Mouse (Mus musculus) megakaryocyte-erythroid progenitor cell, adult 5-6 weeks (primary cell): ENCODE results near the gene Adam33. TPM values are rescaled to one million over a fixed set of nuclear protein-coding genes. Genes with fewer than 3 reads are reported as not detected.
A peak's percentile ranks its signal among the peaks of the same experiment; 100 is the strongest.

ENCODE experiments used
- ATAC-seq: replicated peaks from 2 replicates; pipeline ENCODE4 v1.8.0; 2016; ENCODE audit warnings: mild to moderate bottlenecking, inconsistent platforms; ENCODE audit not compliant: severe bottlenecking, poor library complexity, low FRiP score, low TSS enrichment
- total RNA-seq, 2 experiments: library from RNA; stranded (forward) in 1 of 2; stranded (reverse) in 1 of 2; fragments of 200-1000, 215-1000 nt in 1 of 2; fragments of >200 nt in 1 of 2; fragmentation: Nextera tagmentation in 1 of 2; gene quantifications; 2 replicates each; pipeline ENCODE4 v1.2.3; 2014 to 2017

Adam33 gene
- total RNA-seq, 2 experiments from 2014 or later = 0.76 TPM; not detected in 1

DNA sequence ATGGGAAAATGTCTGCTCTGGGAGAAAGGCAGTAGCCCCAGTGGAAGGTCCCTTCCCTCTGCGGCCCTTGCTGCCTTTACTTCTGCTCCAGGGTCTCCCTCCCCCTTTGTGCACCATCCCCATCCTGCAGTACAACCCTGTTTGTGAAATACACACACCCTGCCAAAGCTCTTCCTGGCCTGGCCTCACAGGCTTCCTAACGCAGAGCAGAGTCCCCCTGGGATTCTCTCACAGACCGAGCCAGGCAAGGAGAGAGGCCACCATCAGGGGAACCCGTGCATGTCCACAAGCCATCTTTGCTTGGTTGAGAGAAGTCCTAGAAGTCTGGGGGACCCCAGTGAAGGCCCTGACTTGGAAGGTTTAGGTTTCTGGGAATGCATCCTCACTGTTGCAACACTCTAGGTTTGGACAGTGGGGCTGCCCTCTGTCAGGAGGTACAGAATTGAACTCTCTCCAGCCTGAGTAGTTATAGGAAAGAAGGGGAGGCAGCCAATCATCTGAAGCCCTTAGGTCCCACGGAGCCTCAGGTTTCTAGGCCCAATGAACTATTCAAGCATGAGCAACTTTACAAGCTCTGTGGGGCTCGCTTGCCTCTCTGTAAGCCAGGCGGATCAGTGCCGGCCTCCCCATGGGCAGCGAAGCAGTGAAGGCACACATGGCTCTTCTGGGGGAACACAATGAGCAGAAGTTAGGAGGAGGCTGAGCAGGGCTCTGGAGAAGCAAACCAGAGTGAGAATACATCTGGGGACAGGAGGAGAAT lies 3.7 kb downstream of the Adam33 start:
- no peak for ATAC-seq

DNA sequence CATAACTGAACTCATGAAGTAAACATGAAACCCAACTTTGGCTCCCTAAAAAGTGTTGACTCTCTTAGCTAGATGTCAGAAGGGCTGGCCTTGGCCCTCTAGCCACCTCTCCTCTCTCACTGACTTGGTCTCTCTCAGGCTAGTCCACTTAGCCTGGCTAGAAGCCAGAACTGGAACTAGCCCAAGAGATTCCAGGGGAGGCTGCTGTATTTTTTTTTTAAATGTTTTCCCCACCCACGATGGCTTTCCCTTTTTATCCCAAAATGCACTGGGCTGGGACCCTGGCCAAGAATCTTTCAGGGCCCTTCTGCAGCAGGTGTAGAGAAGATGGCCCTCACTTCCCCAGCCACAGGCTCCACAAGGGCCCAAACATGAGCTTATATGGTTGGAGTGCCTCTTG lies 4.2 kb downstream of the Adam33 start:
- ATAC-seq = no peak

DNA sequence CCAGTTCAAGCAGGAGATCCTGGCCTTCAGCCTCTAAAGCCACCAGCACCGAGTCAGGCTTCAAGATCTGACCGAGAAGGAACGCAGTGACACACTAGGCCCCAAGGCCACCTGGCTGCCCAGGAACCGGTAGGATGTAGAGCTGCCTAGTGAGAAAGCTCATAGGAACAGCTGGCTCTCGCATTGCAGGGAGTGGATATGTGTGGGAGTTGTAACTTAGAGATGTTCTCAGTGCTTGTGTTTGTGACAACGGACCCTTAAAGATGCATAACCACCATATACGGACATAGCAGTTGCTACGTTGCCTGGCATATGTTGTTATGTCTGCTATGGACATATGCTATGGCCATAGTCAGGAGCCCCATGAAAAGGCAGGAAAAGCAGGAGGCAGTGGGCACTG lies 4.9 kb downstream of the Adam33 start:
- ATAC-seq = no peak

DNA sequence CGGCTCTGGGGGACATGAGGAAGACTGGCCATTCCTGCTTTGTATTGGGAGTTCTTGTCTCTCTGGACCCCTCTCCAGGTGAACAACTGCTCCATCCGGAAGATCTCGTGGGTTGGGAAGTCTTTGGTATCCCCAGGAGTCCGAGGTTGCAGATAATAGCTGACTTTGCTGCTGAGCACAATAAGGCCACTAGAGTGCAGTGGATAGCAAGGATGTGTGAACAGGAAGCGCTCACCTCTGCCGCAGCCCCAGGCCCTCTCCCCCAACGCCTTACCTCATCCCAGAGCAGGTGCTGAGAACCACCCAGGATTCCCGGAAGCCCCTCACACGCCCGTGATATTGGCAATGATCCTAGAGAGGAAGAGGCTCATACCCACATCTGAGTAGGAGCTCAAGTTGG lies 7.4 kb downstream of the Adam33 start:
- ATAC-seq = peak; percentile 39; the same call in 1 of the 2 replicates

DNA sequence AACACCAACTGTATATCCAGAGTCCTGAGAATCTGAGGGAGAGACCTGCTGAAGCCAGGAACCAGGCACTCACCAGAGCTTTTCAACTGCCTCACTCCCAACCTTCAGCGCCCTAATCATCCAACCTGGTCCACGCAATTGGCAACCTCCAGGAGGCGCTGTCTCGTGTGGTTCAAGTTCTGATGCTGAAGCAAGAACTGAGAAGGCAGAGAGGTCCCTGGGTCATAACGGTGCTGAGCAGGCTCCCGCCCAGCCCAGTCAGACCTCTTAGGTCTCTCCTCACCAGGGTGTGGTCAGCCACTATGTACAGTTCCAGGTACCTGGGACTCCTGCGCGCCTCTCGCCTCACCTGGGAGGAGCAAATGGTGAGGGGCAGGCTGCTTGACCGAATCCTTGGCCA lies 8.0 kb downstream of the Adam33 start:
- ATAC-seq = peak; percentile 51

DNA sequence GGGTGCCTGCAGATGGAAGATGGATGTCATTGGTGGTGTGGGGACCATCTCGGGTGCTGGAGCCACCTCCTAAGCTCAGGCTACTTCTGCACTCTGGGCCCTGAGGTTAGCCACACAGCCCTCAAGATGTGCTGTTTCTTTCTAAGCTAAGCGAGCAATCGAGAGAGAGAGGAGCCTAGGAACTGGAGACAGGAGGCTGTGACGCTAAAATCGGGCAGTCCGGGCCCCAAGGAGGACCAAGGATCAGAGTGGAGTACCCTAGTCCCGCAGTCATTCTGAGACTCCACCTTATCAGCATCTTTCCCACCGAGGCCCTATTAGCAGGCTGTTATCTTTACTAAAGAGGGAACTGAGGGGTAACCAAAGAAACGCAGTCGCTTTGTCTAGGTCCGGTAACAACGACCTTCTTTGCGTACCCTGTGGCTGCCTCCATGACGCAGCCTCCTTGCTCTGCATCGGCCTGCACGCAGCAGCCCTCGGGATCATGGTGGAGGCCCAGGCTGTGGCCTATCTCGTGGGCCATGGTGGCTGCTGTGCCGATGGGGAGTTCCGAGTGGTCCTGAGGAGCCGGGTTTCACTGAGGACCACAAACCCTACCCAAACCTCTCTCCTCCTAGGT lies 8.9 kb downstream of the Adam33 start:
- no peak for ATAC-seq

DNA sequence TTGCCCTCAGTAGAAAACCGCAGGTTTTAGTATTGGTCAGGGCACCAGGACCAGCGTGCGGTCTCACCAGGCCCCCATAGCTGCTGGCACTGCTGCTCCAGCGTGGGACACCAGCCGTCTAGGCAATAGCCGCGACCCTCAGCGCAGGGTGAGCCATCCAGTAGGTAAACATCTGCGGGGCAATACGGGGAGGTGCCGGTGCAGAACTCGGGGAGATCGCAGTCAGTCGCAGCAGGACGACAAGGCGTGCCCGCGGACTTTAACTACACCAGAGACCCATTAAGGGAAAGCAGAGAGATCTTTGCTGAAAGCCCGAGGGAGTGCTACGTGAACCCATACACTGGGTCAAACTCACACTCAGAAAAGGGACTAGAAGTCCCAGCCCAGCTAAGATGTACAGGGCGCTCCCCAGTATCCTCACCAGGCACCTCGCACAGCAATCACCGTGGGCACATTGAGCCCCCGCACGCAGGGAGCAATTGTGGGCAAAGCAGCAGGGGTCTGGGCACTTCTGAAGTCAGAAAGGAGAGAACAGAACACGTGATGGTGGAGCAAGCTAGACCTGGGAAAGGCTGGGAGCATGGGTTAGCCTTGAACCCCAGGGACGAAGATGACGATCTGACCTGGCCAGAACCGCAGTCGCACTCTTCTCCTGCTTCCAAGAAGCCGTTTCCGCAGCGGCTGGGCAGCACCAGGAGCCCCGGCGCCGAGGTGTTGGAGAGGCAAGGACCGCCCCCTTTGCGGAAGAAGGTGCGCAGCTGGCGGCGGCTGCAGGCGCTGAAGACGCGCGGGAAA lies 9.6 kb downstream of the Adam33 start:
- ATAC-seq = 0 out of 2 replicates have a peak, but pooled peaks have one; percentile 6

GRCm38 (mm10) chr2:131052862-131053418 lies 10.7 kb downstream of the Adam33 start:
- ATAC-seq = no peak

- peak; percentile 74 for ATAC-seq
These were observed 11.6 kb downstream of the Adam33 start for GRCm38 (mm10) chr2:131052043-131052442.

- ATAC-seq = peak; percentile 68
These were observed 17.6 kb downstream of the Adam33 start for GRCm38 (mm10) chr2:131046025-131046424.

DNA sequence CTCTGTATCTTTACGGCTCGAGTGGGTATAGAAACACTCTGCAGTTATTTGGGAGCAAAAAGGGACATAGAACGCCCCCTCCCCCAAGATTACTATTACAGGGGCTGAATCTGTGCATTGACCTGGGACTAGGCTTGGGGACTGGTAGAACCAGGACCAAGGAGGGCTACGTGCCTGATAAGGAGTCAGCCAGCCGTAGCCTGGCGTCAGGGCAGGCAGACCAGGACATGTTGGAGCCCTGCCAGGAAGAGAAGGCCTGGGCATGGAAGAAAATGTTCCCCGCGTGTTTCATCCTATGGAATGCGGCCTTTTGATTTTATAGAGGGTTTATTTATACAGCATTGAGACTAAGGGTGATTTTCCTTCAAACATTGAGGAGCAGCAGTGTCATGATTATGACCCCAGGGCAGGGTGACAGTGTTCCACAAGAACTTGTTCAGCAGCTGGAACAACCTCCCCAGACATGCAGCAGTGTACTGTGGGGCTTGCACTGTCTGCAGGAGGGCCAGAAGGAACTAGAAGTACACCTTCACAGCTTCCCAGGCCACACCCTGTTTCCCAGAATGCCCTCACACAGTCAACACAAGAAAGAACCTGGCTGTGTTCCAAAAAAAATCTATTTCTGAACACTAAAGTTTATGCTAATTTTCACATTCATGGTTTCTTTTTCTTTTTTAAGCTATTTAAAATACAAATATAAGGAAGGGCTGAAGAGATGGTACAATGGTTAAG lies 18.5 kb downstream of the Adam33 start:
- ATAC-seq = peak; percentile 45; the same call in 1 of the 2 replicates

- ATAC-seq = no peak
These were observed 19.2 kb downstream of the Adam33 start for GRCm38 (mm10) chr2:131044354-131044852.

DNA sequence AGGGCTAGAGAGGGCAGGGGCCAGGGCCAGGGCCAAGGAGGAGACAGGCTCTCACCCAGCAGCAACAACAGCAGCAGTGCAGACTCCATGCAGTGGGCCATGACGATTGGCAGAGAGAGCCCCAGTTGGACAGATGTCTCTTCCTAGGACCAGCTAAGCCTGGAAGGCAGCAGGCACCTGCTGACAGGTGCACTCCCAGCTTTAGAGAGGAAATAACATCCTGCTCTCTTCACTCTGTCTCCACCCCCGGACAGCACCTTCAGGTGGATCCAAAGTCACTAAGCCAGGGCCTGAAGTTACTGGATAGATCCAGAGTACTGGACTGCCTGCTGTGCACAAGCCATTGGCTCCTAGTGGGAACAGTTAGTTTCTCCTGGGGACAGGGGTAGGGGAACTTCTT lies 20.6 kb downstream of the Adam33 start, which contains the start of gene Gfra4:
Gene Gfra4, minus strand, starts transcription at position 101 of the 400 bp plus-strand sequence.
- no peak for ATAC-seq

- ATAC-seq = no peak
These were observed 22.5 kb downstream of the Adam33 start for GRCm38 (mm10) chr2:131040854-131041825.

DNA sequence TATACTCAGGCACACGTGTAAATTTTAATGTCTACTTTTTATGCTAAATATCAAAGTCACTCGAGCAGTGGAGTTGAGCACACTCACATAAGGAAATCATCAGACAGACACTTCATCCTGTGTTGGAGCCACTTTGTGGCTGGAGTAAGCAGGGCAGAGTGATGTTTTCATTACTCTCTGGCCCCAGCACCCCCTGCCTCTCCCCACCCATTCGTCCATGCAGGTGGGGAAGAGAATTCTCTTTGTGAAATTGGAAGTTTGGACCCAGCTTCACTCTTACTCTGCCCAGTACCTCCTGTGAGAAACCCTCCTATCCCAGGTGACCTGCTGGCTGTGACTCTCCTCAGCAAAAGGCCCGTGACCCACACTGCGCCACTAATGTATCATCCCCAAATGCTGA lies 24.9 kb downstream of the Adam33 start:
- ATAC-seq = no peak

DNA sequence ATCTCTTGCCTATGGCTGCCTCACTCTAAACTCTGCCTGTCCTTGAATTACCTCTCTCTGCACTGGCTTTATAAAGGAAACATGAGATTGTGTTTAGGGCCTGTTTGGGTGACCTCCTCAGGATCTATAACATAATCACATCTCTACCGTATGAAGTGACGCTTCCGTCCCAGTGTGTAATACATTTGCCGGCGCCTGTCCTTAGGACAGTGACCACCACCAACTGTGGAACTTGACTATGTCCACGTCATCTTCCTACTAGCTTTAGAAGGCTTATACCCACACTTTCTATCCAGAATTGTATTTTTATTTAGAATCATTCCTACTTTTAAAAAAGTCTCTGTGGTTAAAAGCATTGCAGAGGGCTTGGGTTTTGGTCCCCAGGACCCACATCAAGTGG lies 25.4 kb downstream of the Adam33 start:
- ATAC-seq = no peak

GRCm38 (mm10) chr2:131037226-131037990 lies 26.2 kb downstream of the Adam33 start:
- ATAC-seq = peak; percentile 45; the same call in 1 of the 2 replicates
